Mouse (Mus musculus) left cerebral cortex, adult 6 months (tissue): ENCODE results near the gene Snx30. TPM values are rescaled to one million over a fixed set of nuclear protein-coding genes. Genes with fewer than 3 reads are reported as not detected.

ENCODE experiments used
- long read RNA-seq, 2 experiments: library from polyadenylated mRNA; unstranded; transcript quantifications; one replicate each; pipeline ENCODE4 v2.0.0; 2019 to 2020
- polyA plus RNA-seq: library from polyadenylated mRNA; unstranded; fragments of <200 nt; fragmentation: Nextera tagmentation; gene quantifications from 2 replicates; pipeline ENCODE4 v1.2.3, GENCODE M21; 2021

Gene Snx30
- polyA plus RNA-seq: 3.3 and 7.6 TPM in 2 replicates
- long read RNA-seq, experiment 1, full-length matches to known transcripts: 20 of 39 reads
- long read RNA-seq, experiment 1, partial matches to known transcripts: 1 of 39 reads
- long read RNA-seq, experiment 1, other reads (novel, unspliced or antisense): 18 of 39 reads
- long read RNA-seq, experiment 2, full-length matches to known transcripts: 4 of 19 reads
- long read RNA-seq, experiment 2, partial matches to known transcripts: 2 of 19 reads
- long read RNA-seq, experiment 2, other reads (novel, unspliced or antisense): 13 of 19 reads

DNA sequence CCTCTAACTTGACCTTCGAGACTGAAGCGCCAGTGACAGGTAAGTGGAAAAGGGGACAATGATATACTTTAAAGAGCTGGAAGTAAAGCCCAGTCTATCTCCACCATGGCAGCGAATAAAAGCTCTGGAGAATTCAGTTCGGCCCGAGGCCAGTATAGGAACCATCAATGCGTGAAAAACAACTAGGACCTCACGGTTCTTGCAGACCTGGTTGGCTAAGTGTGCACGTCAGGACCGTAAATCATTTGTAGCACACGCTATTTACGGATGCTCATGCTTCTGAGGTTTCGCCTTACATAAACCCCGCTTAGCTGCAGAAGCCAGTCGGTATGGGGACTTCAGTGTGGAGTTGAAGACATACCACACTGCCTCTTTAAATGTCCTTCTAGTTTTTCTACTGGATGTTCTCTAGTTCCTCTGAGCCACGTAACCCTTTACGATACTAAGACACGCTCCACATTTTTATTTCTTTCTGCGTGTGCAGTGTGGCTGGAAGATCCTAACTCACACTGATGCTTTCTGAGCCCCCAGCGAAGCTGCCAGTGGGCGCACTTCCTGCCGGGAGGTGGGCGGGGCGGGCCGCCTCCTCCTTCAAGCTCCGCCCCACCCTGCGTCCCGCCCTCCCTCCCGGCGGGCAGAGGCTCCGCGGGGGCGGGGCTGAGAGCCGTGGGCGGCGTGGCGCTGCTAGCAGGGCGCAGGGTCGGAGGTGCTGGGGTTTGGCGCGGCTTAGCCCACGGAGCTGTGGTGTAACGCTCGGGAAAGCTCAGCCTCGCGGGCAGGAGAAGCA is at the start of gene Snx30:
Gene Snx30, plus strand, starts transcription at position 660 of the 787 bp plus-strand sequence.

DNA sequence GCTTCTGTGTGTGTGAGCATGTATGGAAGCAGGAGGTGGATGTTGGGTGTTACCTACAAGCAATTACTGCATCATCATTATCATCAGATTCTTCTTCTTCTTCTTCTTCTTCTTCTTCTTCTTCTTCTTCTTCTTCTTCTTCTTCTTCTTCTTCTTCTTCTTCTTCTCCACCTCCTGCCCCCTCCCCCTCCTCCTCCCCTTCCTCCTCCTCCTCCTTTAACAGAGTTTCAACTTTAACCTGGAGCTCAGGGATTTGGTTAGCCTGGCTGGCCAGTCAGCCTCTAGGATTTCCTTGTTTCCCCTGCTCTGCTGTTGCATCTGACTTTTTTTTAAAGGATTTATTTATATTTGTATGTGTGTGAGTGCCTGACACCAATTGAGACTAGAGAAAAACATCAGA is 4.2 kb upstream of the Snx30 start, which contains the start of gene Inip:
Gene Inip, minus strand, starts transcription at position 101 of the 400 bp plus-strand sequence.

DNA sequence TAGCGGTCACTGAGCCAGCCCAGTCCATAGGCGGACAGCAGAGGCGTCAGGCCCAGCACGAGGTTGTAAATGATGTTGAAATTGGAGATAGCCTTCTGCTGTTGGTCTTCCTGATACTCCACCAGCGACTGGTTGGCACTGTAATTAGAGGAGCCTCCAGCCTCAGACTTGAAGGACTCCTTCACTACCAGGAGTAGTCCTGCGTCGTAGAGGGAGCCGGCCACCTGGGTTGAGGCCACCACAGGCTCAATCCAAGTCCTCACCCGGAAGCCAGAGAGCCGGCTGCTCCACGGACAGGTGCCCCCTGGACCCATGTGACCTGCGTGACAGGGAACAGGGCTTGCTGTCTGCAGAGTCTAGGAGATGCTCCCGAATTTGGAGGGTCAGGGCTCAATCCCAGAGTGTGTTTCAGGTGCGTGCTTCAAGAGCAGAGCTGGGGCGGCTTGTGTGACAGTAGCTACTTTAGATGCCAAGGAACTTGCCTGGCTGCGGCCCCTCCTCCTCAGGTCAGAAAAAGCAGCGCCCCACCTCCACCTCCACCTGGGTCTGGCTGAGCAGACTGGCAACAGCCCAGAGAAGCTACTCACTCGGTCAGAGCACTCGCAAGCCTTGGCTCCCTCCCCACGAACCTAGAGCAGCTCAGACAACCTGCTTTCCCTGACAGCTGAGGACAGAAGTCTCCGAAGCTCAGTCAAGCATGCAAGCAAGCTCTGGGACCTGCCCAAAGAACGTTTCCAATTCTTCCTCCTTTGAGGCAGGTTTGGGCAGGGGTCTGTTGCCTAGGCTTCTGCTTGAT is 109.2 kb downstream of the Snx30 start, which contains the start of gene Slc46a2:
Gene Slc46a2, minus strand, starts transcription at position 449 of the 796 bp plus-strand sequence.

Other genes with a start within 250 kb of the Snx30 start
- 35.9 and 46.4 TPM in 2 replicates for gene Hsdl2, start 224.3 kb upstream of the Snx30 start, polyA plus RNA-seq
- 2.2 and 9.5 TPM in 2 replicates for gene E130308A19Rik, start 179.6 kb upstream of the Snx30 start, polyA plus RNA-seq
- 20.1 and 20.3 TPM in 2 replicates for gene Inip, start 4.3 kb upstream of the Snx30 start, polyA plus RNA-seq
- gene Slc46a2, start 109.2 kb downstream of the Snx30 start, polyA plus RNA-seq: 0.04 TPM in 1 of 2 replicates, not detected in the other
- not detected in 2 replicates for gene Mup4, start 154.9 kb downstream of the Snx30 start, polyA plus RNA-seq
- not detected in 2 replicates for gene Mup6, start 158.5 kb downstream of the Snx30 start, polyA plus RNA-seq